Mouse (Mus musculus): ENCODE measurements around the gene Ptprd. TPM values are rescaled to one million over a fixed set of nuclear protein-coding genes. Genes with fewer than 3 reads are reported as not detected.

Ptprd gene
- polyA plus RNA-seq, 1 experiment from 2014 or later = 76.0 TPM

- DNase-seq (no peak), ATAC-seq (ENCODE audit: low FRiP score, low TSS enrichment) (no peak)
- Histone ChIP-seq H3K36me3 (ENCODE audit: control insufficient read depth, insufficient read depth, low read length) (no peaks in the 10 kb centered on the region), H3K4me1 (ENCODE audit: control insufficient read depth, insufficient read depth, low read length) (no peaks in the 10 kb centered on the region), H3K9ac (replicated peaks; ENCODE audit: low read length) (no peak overlapping the region), H3K27ac (replicated peaks; ENCODE audit: low read depth, low read length) (no peak overlapping the region), H3K4me2 (ENCODE audit: low read length) (no peak overlapping the region), H3K9me3 (ENCODE audit: control insufficient read depth, low read length) (no peaks in the 10 kb centered on the region), H3K27me3 (ENCODE audit: control insufficient read depth, insufficient read depth, low read length) (no peaks in the 10 kb centered on the region), H3K4me3 (replicated peaks; ENCODE audit: low read depth, low read length) (no peak overlapping the region)
- 73% methylated on average over 3 of the region's 3 CpGs for WGBS
These were observed 1914.4 kb downstream of the Ptprd start for GRCm38 (mm10) chr4:76297375-76297774.

DNA sequence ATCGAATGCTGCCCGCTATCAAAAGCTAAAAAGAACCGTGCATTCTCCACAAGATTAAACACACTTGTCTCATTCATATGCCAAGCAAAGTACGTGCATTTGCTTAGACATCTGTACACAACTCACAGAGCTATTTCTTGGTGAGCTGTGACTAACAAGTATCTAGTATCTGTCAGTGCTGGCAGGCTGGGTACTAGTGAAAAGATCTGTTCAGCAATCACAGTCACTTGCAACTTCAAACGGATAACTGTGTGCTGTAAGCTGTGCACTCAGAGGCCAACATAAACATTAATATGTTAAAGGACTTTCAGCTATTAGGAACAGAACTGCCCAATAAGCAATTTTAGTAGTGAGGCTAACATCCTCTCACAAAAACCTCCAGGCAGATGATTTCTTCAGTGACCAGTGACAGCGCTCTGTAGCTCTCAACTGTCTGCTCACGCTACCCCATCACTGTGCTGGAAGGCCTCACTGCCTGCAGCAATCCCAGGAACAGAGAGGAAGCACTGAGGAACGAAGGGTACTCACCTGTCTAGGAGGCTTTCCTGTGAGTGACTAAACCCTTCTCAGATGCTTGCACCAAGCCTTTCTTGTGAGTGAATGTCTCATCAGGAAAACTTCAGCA lies 1918.9 kb downstream of the Ptprd start:
- Histone ChIP-seq H3K9ac (replicated peaks; ENCODE audit: low read length) (no peak overlapping the region), H3K36me3 (ENCODE audit: control insufficient read depth, insufficient read depth, low read length) (no peaks in the 10 kb centered on the region), H3K4me1 (ENCODE audit: control insufficient read depth, insufficient read depth, low read length) (0 out of 2 replicates have a peak, but pooled peaks cover 4% of the 10 kb centered on the region), H3K27me3 (ENCODE audit: control insufficient read depth, insufficient read depth, low read length) (no peaks in the 10 kb centered on the region), H3K27ac (replicated peaks; ENCODE audit: low read depth, low read length) (no peak overlapping the region), H3K4me2 (ENCODE audit: low read length) (no peak overlapping the region), H3K4me3 (replicated peaks; ENCODE audit: low read depth, low read length) (no peak overlapping the region), H3K9me3 (ENCODE audit: control insufficient read depth, low read length) (no peaks in the 10 kb centered on the region)
- 72% methylated on average over 8 of the region's 8 CpGs for WGBS
- ATAC-seq (ENCODE audit: low FRiP score, low TSS enrichment) (no peak), DNase-seq (no peak)

DNA sequence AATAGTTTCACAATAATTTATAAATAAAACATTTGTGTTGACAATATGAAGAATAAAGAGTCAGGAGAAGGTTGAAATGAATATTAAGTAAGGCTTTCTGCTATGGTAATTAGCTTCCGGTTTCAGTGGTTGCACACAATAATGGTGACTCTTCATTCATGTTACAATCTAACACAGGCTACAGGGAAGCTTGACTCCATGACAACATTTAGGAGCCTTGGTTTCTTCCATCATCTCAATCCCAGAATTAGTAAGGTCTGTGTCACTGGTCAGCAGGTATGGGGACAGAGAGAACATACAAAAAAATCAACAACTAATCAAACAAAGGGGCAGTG lies 1921.3 kb downstream of the Ptprd start:
- WGBS = 12% methylated on average over 1 of the region's 1 CpGs

DNA sequence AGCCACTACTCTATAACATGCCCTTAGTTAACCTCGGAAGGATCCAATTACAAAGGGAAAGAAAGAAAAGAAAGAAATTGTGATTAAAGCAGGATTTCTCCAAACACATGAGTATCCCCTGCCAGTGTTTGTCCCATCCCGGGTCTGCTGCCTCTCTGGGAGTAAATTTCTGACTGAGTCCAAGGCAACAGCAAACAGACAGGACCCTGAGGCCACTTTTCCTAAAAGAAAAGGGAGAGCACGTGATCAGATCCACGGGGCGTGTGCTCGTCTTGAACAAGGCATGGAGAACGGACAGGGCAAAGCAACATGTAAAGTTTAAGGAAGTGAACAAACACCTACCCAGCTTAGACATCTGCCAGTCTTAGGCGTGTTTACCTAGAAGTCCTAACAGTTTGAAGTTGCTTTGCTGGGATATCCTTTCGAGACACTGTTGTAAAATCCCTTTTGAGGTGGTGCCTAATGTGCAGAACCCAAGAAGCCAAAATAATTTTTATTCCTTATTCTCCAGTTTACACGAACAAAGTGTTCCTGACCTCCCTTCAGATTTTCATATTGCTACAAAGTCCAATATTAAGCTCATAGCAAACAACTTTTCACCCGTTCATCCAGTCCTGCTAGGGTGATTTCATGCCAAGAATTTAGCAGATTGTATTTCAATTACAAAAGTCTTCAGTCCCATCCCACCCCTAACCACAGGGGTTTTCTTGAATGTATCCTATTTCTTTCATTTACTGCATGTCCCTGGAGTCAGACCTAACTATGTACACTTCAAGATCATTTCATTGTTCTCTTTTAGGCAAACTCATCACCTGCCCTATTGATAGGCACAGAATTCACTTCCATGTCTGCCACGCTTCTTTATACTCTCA lies 1921.9 kb downstream of the Ptprd start:
- H3K4me1 ChIP-seq (ENCODE audit: control insufficient read depth, insufficient read depth, low read length) = peaks cover 14% of the 10 kb centered on the region
- DNase-seq (no peak), ATAC-seq (ENCODE audit: low FRiP score, low TSS enrichment) (no peak; the same call in 1 of the 2 replicates)
- H3K9ac ChIP-seq (replicated peaks; ENCODE audit: low read length) = no peak overlapping the region
- no peak overlapping the region for H3K4me2 ChIP-seq (ENCODE audit: low read length)
- H3K4me3 ChIP-seq (replicated peaks; ENCODE audit: low read depth, low read length) = no peak overlapping the region
- H3K27ac ChIP-seq (replicated peaks; ENCODE audit: low read depth, low read length) = no peak overlapping the region
- no peaks in the 10 kb centered on the region for H3K27me3 ChIP-seq (ENCODE audit: control insufficient read depth, insufficient read depth, low read length)
- no peaks in the 10 kb centered on the region for H3K9me3 ChIP-seq (ENCODE audit: control insufficient read depth, low read length)
- 22% methylated on average over 12 of the region's 12 CpGs for WGBS
- H3K36me3 ChIP-seq (ENCODE audit: control insufficient read depth, insufficient read depth, low read length) = no peaks in the 10 kb centered on the region

More for the DNA sequence above, 1921.3 kb downstream of the Ptprd start:
- ATAC-seq (ENCODE audit: low FRiP score, low TSS enrichment) (no peak; the same call in 1 of the 2 replicates), DNase-seq (no peak)
- Histone ChIP-seq H3K36me3 (ENCODE audit: control insufficient read depth, insufficient read depth, low read length) (no peaks in the 10 kb centered on the region), H3K27me3 (ENCODE audit: control insufficient read depth, insufficient read depth, low read length) (no peaks in the 10 kb centered on the region), H3K27ac (replicated peaks; ENCODE audit: low read depth, low read length) (no peak overlapping the region), H3K9me3 (ENCODE audit: control insufficient read depth, low read length) (no peaks in the 10 kb centered on the region), H3K4me3 (replicated peaks; ENCODE audit: low read depth, low read length) (no peak overlapping the region), H3K4me1 (ENCODE audit: control insufficient read depth, insufficient read depth, low read length) (peaks cover 14% of the 10 kb centered on the region), H3K4me2 (ENCODE audit: low read length) (no peak overlapping the region), H3K9ac (replicated peaks; ENCODE audit: low read length) (no peak overlapping the region)

DNA sequence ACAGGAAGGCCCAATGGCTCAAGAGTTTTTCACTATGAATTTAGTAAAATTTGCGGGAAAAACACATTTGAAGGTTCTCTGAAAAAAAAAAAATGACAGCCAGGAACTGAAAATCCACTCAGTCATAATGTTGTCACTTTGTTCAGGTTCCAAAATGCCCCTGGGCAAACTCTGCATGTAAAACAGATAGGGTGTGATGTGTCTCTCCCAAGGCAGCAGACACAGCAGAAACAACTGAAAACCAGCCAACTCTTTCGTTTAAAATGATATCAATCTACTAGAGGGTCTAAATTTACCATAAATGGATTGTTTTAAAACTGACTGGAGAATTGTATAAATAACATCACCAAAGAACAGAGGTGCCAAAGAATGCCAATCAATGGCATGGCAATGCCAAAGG lies 1925.7 kb downstream of the Ptprd start:
- Histone ChIP-seq H3K4me1 (ENCODE audit: control insufficient read depth, insufficient read depth, low read length) (peaks cover 14% of the 10 kb centered on the region), H3K9me3 (ENCODE audit: control insufficient read depth, low read length) (no peaks in the 10 kb centered on the region), H3K36me3 (ENCODE audit: control insufficient read depth, insufficient read depth, low read length) (no peaks in the 10 kb centered on the region), H3K4me2 (ENCODE audit: low read length) (no peak overlapping the region), H3K4me3 (replicated peaks; ENCODE audit: low read depth, low read length) (no peak overlapping the region), H3K27me3 (ENCODE audit: control insufficient read depth, insufficient read depth, low read length) (no peaks in the 10 kb centered on the region), H3K27ac (replicated peaks; ENCODE audit: low read depth, low read length) (no peak overlapping the region), H3K9ac (replicated peaks; ENCODE audit: low read length) (no peak overlapping the region)
- 45% methylated on average over 2 of the region's 2 CpGs for WGBS
- peak; percentile 59 for DNase-seq
- no peak for ATAC-seq (ENCODE audit: low FRiP score, low TSS enrichment)

DNA sequence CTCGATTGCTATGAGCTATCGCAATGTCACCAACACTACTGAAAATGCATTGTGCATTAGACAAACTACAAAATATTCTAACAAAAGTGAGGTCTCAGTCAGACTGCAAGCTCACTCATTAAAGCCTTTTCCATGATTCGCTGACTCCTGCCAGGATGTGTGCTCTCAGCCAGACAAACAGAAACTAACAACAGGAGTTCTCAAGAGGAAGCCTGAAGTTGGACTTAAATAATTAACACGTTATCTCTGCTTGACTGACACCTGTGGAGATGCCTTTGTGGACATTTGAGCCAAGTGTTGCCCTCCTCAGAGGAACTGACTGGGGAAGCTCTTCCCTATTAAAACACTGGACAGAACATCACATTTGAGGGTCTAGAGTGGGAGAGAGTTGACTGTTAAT lies 1928.9 kb downstream of the Ptprd start:
- H3K9me3 ChIP-seq (ENCODE audit: control insufficient read depth, low read length) = no peaks in the 10 kb centered on the region
- DNase-seq = no peak
- no peak overlapping the region for H3K4me3 ChIP-seq (replicated peaks; ENCODE audit: low read depth, low read length)
- no peak overlapping the region for H3K4me2 ChIP-seq (ENCODE audit: low read length)
- H3K9ac ChIP-seq (replicated peaks; ENCODE audit: low read length) = no peak overlapping the region
- 28% methylated on average over 4 of the region's 4 CpGs for WGBS
- H3K36me3 ChIP-seq (ENCODE audit: control insufficient read depth, insufficient read depth, low read length) = no peaks in the 10 kb centered on the region
- ATAC-seq (ENCODE audit: low FRiP score, low TSS enrichment) = no peak
- no peaks in the 10 kb centered on the region for H3K27me3 ChIP-seq (ENCODE audit: control insufficient read depth, insufficient read depth, low read length)
- no peak overlapping the region for H3K27ac ChIP-seq (replicated peaks; ENCODE audit: low read depth, low read length)
- peaks cover 10% of the 10 kb centered on the region for H3K4me1 ChIP-seq (ENCODE audit: control insufficient read depth, insufficient read depth, low read length)

DNA sequence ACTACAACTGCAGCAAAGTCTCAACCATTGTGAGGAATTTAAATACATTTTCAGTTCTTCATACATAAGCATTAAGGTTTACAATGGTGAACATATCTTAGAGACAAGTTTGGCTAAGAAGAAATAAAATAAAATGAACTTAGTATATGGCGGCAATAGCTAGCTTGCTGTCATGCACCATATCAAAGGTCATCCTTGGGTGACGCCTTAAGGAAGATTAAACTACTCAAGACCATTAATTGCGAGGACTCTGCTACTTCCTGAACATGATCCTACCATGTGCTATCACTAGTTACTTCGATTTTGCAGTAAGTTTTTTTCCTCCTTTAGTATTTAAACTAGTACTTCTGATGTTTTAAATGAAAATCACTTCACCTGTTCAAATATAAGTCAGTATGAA lies 1949.0 kb downstream of the Ptprd start:
- no peaks in the 10 kb centered on the region for H3K27me3 ChIP-seq (ENCODE audit: control insufficient read depth, insufficient read depth, low read length)
- no peaks in the 10 kb centered on the region for H3K4me1 ChIP-seq (ENCODE audit: control insufficient read depth, insufficient read depth, low read length)
- no peaks in the 10 kb centered on the region for H3K36me3 ChIP-seq (ENCODE audit: control insufficient read depth, insufficient read depth, low read length)
- no peak overlapping the region for H3K4me3 ChIP-seq (replicated peaks; ENCODE audit: low read depth, low read length)
- no peak for ATAC-seq (ENCODE audit: low FRiP score, low TSS enrichment)
- no peak overlapping the region for H3K27ac ChIP-seq (replicated peaks; ENCODE audit: low read depth, low read length)
- 92% methylated on average over 4 of the region's 4 CpGs for WGBS
- no peaks in the 10 kb centered on the region for H3K9me3 ChIP-seq (ENCODE audit: control insufficient read depth, low read length)
- no peak overlapping the region for H3K9ac ChIP-seq (replicated peaks; ENCODE audit: low read length)
- DNase-seq = no peak
- no peak overlapping the region for H3K4me2 ChIP-seq (ENCODE audit: low read length)

DNA sequence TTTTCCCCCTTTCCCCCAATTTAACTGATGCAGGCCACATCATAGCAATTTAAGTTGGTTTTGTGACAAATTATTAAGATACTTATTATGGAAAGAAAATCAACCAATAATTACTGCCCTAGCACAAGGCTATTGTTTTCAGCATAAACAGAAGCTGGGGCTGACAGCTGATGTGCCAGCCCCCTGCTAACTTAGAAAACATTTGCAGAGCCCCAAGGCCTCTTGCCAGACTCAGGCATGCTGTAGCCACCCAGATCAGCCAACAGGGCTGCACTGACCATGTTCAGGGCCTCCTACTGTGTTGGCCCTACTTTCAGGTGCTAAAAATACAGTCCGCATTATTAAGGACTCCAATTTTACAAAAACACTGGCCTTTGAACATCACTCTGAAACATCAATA lies 1951.1 kb downstream of the Ptprd start:
- ATAC-seq (ENCODE audit: low FRiP score, low TSS enrichment) = no peak
- H3K9ac ChIP-seq (replicated peaks; ENCODE audit: low read length) = no peak overlapping the region

DNA sequence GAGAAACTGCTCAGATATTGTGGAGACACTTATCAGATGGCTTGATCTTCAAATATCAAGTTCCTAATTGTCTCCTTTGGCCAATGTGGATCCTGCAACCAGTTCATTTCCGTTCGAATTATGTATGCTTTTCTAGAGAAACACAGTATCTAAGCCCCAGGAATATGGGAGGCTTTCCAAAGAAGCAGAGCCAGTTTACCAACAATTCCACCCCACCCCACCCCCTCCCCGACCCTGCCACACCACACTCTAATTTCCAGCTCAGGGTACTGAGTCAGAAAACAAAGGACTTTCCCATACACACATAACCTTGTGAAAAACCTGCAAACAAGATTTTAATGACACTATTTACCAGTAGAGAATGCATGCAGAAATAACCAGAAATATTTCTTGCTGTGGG lies 1951.5 kb downstream of the Ptprd start:
- H3K4me1 ChIP-seq (ENCODE audit: control insufficient read depth, insufficient read depth, low read length) = no peaks in the 10 kb centered on the region
- DNase-seq = no peak

More for the DNA sequence above, 1951.1 kb downstream of the Ptprd start:
- Histone ChIP-seq H3K27me3 (ENCODE audit: control insufficient read depth, insufficient read depth, low read length) (no peaks in the 10 kb centered on the region), H3K36me3 (ENCODE audit: control insufficient read depth, insufficient read depth, low read length) (no peaks in the 10 kb centered on the region), H3K4me3 (replicated peaks; ENCODE audit: low read depth, low read length) (no peak overlapping the region), H3K4me1 (ENCODE audit: control insufficient read depth, insufficient read depth, low read length) (no peaks in the 10 kb centered on the region), H3K4me2 (ENCODE audit: low read length) (no peak overlapping the region), H3K27ac (replicated peaks; ENCODE audit: low read depth, low read length) (no peak overlapping the region), H3K9me3 (ENCODE audit: control insufficient read depth, low read length) (no peaks in the 10 kb centered on the region)
- 94% methylated on average over 1 of the region's 1 CpGs for WGBS
- no peak for DNase-seq

More for the DNA sequence above, 1951.5 kb downstream of the Ptprd start:
- Histone ChIP-seq H3K9ac (replicated peaks; ENCODE audit: low read length) (no peak overlapping the region), H3K27ac (replicated peaks; ENCODE audit: low read depth, low read length) (no peak overlapping the region), H3K27me3 (ENCODE audit: control insufficient read depth, insufficient read depth, low read length) (no peaks in the 10 kb centered on the region), H3K36me3 (ENCODE audit: control insufficient read depth, insufficient read depth, low read length) (no peaks in the 10 kb centered on the region), H3K4me2 (ENCODE audit: low read length) (no peak overlapping the region), H3K4me3 (replicated peaks; ENCODE audit: low read depth, low read length) (no peak overlapping the region), H3K9me3 (ENCODE audit: control insufficient read depth, low read length) (no peaks in the 10 kb centered on the region)
- no peak for ATAC-seq (ENCODE audit: low FRiP score, low TSS enrichment)
- 63% methylated on average over 3 of the region's 3 CpGs for WGBS
